In genomic region chr9:34752076-34752800, GRCm38 (mm10) we compare ENCODE assay signal across 11 mouse cellular contexts.
A peak's percentile ranks its signal among the peaks of the same experiment; 100 is the strongest.
DNase-seq lines count a peak whose midpoint lies in the region; ATAC-seq and TF ChIP-seq lines count a peak whose summit lies in the region.
"Had no signal": no experiment of that assay in that cellular context is flagged by ENCODE, and none has a peak within 500 bp of the region (broad histone marks: within the 10 kb centered on the region; RNA-seq: fewer than 3 reads in every experiment).

No protein-coding gene starts in this region.

- no peak overlapping the region for H3K9ac ChIP-seq in kidney, embryonic 15.5 days
- no peak overlapping the region for H3K9ac ChIP-seq in lung, embryonic 14.5 days
- H3K9ac ChIP-seq: embryonic facial prominence, embryonic 12.5 days had no signal

- no peak overlapping the region for H3K27ac ChIP-seq in kidney, embryonic 15.5 days
- H3K27ac ChIP-seq in lung, embryonic 14.5 days (ENCODE audit: low read depth), result no peak overlapping the region
- H3K27ac ChIP-seq: embryonic facial prominence, embryonic 12.5 days; forebrain, embryonic 10.5 days; macrophage had no signal

- H3K4me3 ChIP-seq in kidney, embryonic 15.5 days (replicated peaks), result no peak overlapping the region
- no peak overlapping the region for H3K4me3 ChIP-seq in lung, embryonic 14.5 days (ENCODE audit: low read depth, low read length)
- H3K4me3 ChIP-seq: embryonic facial prominence, embryonic 12.5 days; forebrain, embryonic 10.5 days had no signal

- DNase-seq in kidney, adult 11 months, result peak; percentile 2
- DNase-seq in lung, embryonic 14.5 days, result peak; percentile 6
- DNase-seq in lung, postnatal 4 days, result no peak
- DNase-seq in brain, adult 2 months (ENCODE audit: low read depth, low spot score), result peak; percentile 70
- peak; percentile 56 for DNase-seq in cerebellum, adult 9-11 months
- DNase-seq in testis, postnatal 10 days (ENCODE audit: low spot score), result no peak

- no peak overlapping the region for H3K4me2 ChIP-seq in kidney, embryonic 15.5 days
- no peak overlapping the region for H3K4me2 ChIP-seq in lung, embryonic 14.5 days
- H3K4me2 ChIP-seq: embryonic facial prominence, embryonic 12.5 days had no signal

- H3K27me3 ChIP-seq in kidney, embryonic 15.5 days, result no peaks in the 10 kb centered on the region
- H3K27me3 ChIP-seq in lung, embryonic 14.5 days (ENCODE audit: insufficient read depth, low read length), result no peaks in the 10 kb centered on the region
- H3K27me3 ChIP-seq: embryonic facial prominence, embryonic 12.5 days had no signal

- 0 out of 2 replicates have a peak, but pooled peaks cover 5% of the 10 kb centered on the region for H3K4me1 ChIP-seq in kidney, embryonic 15.5 days
- H3K4me1 ChIP-seq in lung, embryonic 14.5 days (ENCODE audit: insufficient read depth), result no peaks in the 10 kb centered on the region

- no peaks in the 10 kb centered on the region for H3K9me3 ChIP-seq in kidney, embryonic 15.5 days (replicated peaks)
- H3K9me3 ChIP-seq in lung, embryonic 14.5 days (ENCODE audit: low read depth, low read length), result no peaks in the 10 kb centered on the region
- H3K9me3 ChIP-seq: embryonic facial prominence, embryonic 12.5 days; forebrain, embryonic 10.5 days had no signal

- TF ChIP-seq CTCF in lung, embryonic 14.5 days (IDR thresholded peaks at IDR 0.05; ENCODE audit: low read depth), result no peak

- 85% methylated on average over 5 of the region's 5 CpGs for WGBS in kidney, embryonic 15.5 days
- WGBS in lung, embryonic 14.5 days, result 63% methylated on average over 5 of the region's 5 CpGs

- no peaks in the 10 kb centered on the region for H3K36me3 ChIP-seq in kidney, embryonic 15.5 days
- H3K36me3 ChIP-seq in lung, embryonic 14.5 days (ENCODE audit: insufficient read depth), result no peaks in the 10 kb centered on the region
- H3K36me3 ChIP-seq: embryonic facial prominence, embryonic 12.5 days; forebrain, embryonic 10.5 days had no signal

- ATAC-seq in kidney, embryonic 15.5 days (replicated peaks; ENCODE audit: low FRiP score), result no peak
- ATAC-seq in lung, embryonic 14.5 days (ENCODE audit: insufficient read depth), result no peak
- ATAC-seq in erythroblast, adult 5-6 weeks (replicated peaks; ENCODE audit: low FRiP score, poor library complexity, severe bottlenecking), result no peak

Comparison
In these comparisons a context has a peak if more than half of its experiments do, and no peak if none do; other contexts are left out.
1. DNase-seq: peak in kidney, adult 11 months (single experiment), lung, embryonic 14.5 days (single experiment), brain, adult 2 months (single experiment) and cerebellum, adult 9-11 months (single experiment); none in lung, postnatal 4 days (0 of 2) and testis, postnatal 10 days (single experiment).